Mouse (Mus musculus) cerebellum, adult 2 months (tissue): Measurements from ENCODE around the gene Fam124a. TPM values are rescaled to one million over a fixed set of nuclear protein-coding genes. Genes with fewer than 3 reads are reported as not detected.

Experiments used
- DNase-seq, 2 experiments: peaks; one replicate each; pipeline ENCODE4 v3.0.0; 2021
- H3K27ac ChIP-seq: fragments of 200-500 bp; 2 replicates; pipeline ENCODE4 v1.5.1; 2012; ENCODE audit warnings: low read length, control low read depth, inconsistent platforms; ENCODE audit not compliant: insufficient read depth
- H3K27me3 ChIP-seq: fragments of 200-500 bp; 2 replicates; pipeline ENCODE4 v1.6.1; 2012; ENCODE audit warnings: inconsistent platforms, mild to moderate bottlenecking, low read length, moderate library complexity; ENCODE audit not compliant: control insufficient read depth, insufficient read depth
- H3K4me1 ChIP-seq: fragments of 200-500 bp; 2 replicates; pipeline ENCODE4 v1.6.1; 2011; ENCODE audit warnings: low read length; ENCODE audit not compliant: control insufficient read depth, insufficient read depth
- H3K4me3 ChIP-seq: fragments of 200-500 bp; replicated peaks from 2 replicates; pipeline ENCODE3; 2011; ENCODE audit warnings: mild to moderate bottlenecking, low read depth, low read length, control low read depth; ENCODE audit not compliant: insufficient read depth
- CTCF ChIP-seq: fragments of 200-500 bp; IDR thresholded peaks from 2 replicates; pipeline ENCODE4 v1.5.1; 2011; ENCODE audit warnings: low read depth, mild to moderate bottlenecking, control low read depth, low read length, moderate library complexity, borderline replicate concordance; ENCODE audit not compliant: insufficient read depth
- POLR2A ChIP-seq: fragments of 200-500 bp; IDR thresholded peaks from 2 replicates; pipeline ENCODE4 v1.6.1; 2011; ENCODE audit warnings: low read length, control low read depth, borderline replicate concordance; ENCODE audit not compliant: insufficient read depth
- WGBS: fragments of 180-500 bp; shearing (Covaris S2); methylation state at CpG from one replicate; pipeline ENCODE4 v1.1.7; 2018; 5-methylcytosine and 5-hydroxymethylcytosine counted together
- polyA plus RNA-seq: library from polyadenylated mRNA; depleted of rRNA; stranded (reverse); fragments of >200 nt; gene quantifications from 2 replicates; pipeline ENCODE4 v1.2.3, GENCODE M21; 2012; rRNA removed

Gene Fam124a
- polyA plus RNA-seq, 1 experiment = 12.3 TPM

DNA sequence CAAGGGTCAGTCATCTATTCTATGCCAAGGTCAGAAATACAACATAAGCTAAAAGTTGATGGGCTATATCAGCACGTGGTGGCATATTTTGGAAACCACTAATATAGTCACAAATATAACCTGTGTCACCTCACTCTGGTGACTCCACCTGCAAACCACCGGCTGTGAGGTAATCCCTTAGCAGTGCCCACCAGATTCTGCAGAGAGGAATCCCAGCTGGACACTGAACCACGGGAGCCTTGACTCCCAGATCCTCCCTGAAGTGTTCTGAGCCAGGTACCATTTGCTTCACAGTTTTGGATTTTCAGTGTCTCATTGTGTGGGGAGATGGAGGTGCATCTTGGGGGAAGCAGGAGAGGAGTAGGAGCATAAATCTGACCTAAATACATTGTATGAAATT lies 94.8 kb downstream of the Fam124a start:
- DNase-seq = no peak
- no peaks in the 10 kb centered on the region for H3K4me1 ChIP-seq
- no peaks in the 10 kb centered on the region for H3K27me3 ChIP-seq
- WGBS = 57% methylated on average over 3 of the region's 3 CpGs
- TF ChIP-seq CTCF = no peak
- TF ChIP-seq POLR2A = no peak
- no peak overlapping the region for H3K4me3 ChIP-seq
- H3K27ac ChIP-seq = no peak overlapping the region

GRCm38 (mm10) chr14:62651771-62652170 lies 96.2 kb downstream of the Fam124a start:
- no peak for DNase-seq
- 98% methylated on average over 3 of the region's 3 CpGs for WGBS
- Histone ChIP-seq H3K4me1 (no peaks in the 10 kb centered on the region), H3K27ac (no peak overlapping the region), H3K4me3 (no peak overlapping the region), H3K27me3 (no peaks in the 10 kb centered on the region)
- TF ChIP-seq POLR2A = no peak
- no peak for TF ChIP-seq CTCF

DNA sequence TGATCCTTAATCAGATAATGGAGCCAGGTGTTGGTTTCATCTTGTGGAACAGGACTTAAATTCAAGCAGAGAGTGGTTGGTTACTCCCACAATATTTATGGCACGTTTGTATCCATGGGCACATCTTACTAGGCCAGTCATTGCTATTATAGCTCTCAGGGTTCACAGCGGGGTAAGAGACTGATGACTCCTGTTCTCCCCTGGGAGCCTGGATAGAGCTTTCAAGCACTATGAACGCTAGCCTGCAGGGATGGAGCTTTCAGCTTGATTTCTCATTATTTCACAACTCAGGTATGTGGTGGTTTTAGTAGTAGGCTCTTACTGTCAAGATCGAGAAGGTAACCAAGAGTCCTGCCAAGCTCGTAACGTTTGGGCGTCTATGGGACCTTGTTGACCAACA lies 100.5 kb downstream of the Fam124a start:
- no peaks in the 10 kb centered on the region for H3K4me1 ChIP-seq
- no peak overlapping the region for H3K4me3 ChIP-seq
- DNase-seq = no peak
- no peaks in the 10 kb centered on the region for H3K27me3 ChIP-seq
- no peak overlapping the region for H3K27ac ChIP-seq
- 83% methylated on average over 7 of the region's 7 CpGs for WGBS
- TF ChIP-seq CTCF = no peak

GRCm38 (mm10) chr14:62657469-62657868 lies 101.9 kb downstream of the Fam124a start:
- WGBS = 75% methylated on average over 3 of the region's 3 CpGs
- no peak for DNase-seq
- H3K27me3 ChIP-seq = no peaks in the 10 kb centered on the region
- no peaks in the 10 kb centered on the region for H3K4me1 ChIP-seq
- H3K27ac ChIP-seq = no peak overlapping the region
- TF ChIP-seq POLR2A (no peak), CTCF (no peak)
- H3K4me3 ChIP-seq = no peak overlapping the region

Other genes starting within 250 kb of the Fam124a start
- gene Gucy1b2, start 99.4 kb upstream of the Fam124a start, polyA plus RNA-seq = 0.11 and 0.19 TPM in 2 replicates
- gene Gm4131, start 11.2 kb downstream of the Fam124a start, polyA plus RNA-seq = 0.14 TPM in 1 of 2 replicates, not detected in the other
- not detected in 2 replicates for gene Serpine3, start 107.9 kb downstream of the Fam124a start, polyA plus RNA-seq
- gene Ints6, start 205.4 kb downstream of the Fam124a start, polyA plus RNA-seq = 13.1 and 15.1 TPM in 2 replicates